Mouse (Mus musculus) megakaryocyte, adult 5-6 weeks (primary cell): ENCODE measurements around the gene Camk2g. TPM values are rescaled to one million over a fixed set of nuclear protein-coding genes. Genes with fewer than 3 reads are reported as not detected.

Experiments used
- ATAC-seq: 2 replicates; pipeline ENCODE4 v1.8.0; 2016; ENCODE audit warnings: mild to moderate bottlenecking, inconsistent platforms; ENCODE audit not compliant: poor library complexity, severe bottlenecking
- total RNA-seq, 2 experiments: library from RNA; stranded (forward) in 1 of 2; stranded (reverse) in 1 of 2; fragments of 153-499, 151-499 nt in 1 of 2; fragments of 221-1000, 200-1000 nt in 1 of 2; gene quantifications; 2 replicates each; pipeline versions ENCODE4 v1.2.3 to v1.2.4; 2015 to 2017

Gene Camk2g
- total RNA-seq, 2 experiments from 2014 or later: 24.0 to 61.1 TPM

GRCm38 (mm10) chr14:20809349-20809748 lies 15.5 kb upstream of the Camk2g start:
- ATAC-seq: no peak

GRCm38 (mm10) chr14:20806116-20806840 lies 12.4 kb upstream of the Camk2g start:
- no peak for ATAC-seq

- ATAC-seq: no peak
Observed at GRCm38 (mm10) chr14:20804964-20805672, 11.2 kb upstream of the Camk2g start.

GRCm38 (mm10) chr14:20804481-20804880 lies 10.6 kb upstream of the Camk2g start:
- no peak for ATAC-seq

GRCm38 (mm10) chr14:20803606-20803938 lies 9.7 kb upstream of the Camk2g start:
- ATAC-seq: peak; percentile 91

- ATAC-seq: no peak; the same call in 1 of the 2 replicates
Observed at GRCm38 (mm10) chr14:20802926-20803605, 9.2 kb upstream of the Camk2g start.

- ATAC-seq: peak; percentile 82
Observed at GRCm38 (mm10) chr14:20798761-20799160, 4.9 kb upstream of the Camk2g start.

GRCm38 (mm10) chr14:20798300-20798699 lies 4.4 kb upstream of the Camk2g start:
- no peak for ATAC-seq

GRCm38 (mm10) chr14:20796643-20797042 lies 2.8 kb upstream of the Camk2g start:
- no peak for ATAC-seq

- ATAC-seq: no peak
Observed at GRCm38 (mm10) chr14:20796170-20796569, 2.3 kb upstream of the Camk2g start.

- no peak for ATAC-seq
Observed at GRCm38 (mm10) chr14:20795423-20796152, 1.7 kb upstream of the Camk2g start.

GRCm38 (mm10) chr14:20794589-20794988 lies 701 bp upstream of the Camk2g start:
- ATAC-seq: no peak

GRCm38 (mm10) chr14:20792922-20793757 lies 748 bp downstream of the Camk2g start:
- no peak for ATAC-seq

- no peak for ATAC-seq
Observed at GRCm38 (mm10) chr14:20792243-20792921, 1.5 kb downstream of the Camk2g start.

- no peak for ATAC-seq
Observed at GRCm38 (mm10) chr14:20791511-20792242, 2.2 kb downstream of the Camk2g start.

- ATAC-seq: no peak
Observed at GRCm38 (mm10) chr14:20790996-20791395, 2.9 kb downstream of the Camk2g start.

GRCm38 (mm10) chr14:20790445-20790844 lies 3.4 kb downstream of the Camk2g start:
- ATAC-seq: no peak

GRCm38 (mm10) chr14:20789593-20789992 lies 4.3 kb downstream of the Camk2g start:
- no peak for ATAC-seq

- no peak for ATAC-seq
Observed at GRCm38 (mm10) chr14:20788151-20788550, 5.7 kb downstream of the Camk2g start.
